Mouse (Mus musculus) T-helper 2 cell (primary cell): ENCODE results near the gene Tlx2.

Experiments used
- in situ Hi-C: fragments of 300-600 bp; cut with MboI, MseI; formaldehyde crosslinking; loops from one replicate; pipeline ENCODE4 v1.15.1; 2025; ENCODE audit warnings: high pct_unique_total_duplicates

Tlx2 gene

GRCm38 (mm10) chr6:83024421-83024820, 45.7 kb downstream of the Tlx2 start:
- in situ Hi-C loops: loop anchor here (25.0 kb wide), 1 partner anchor 963 kb away; no protein-coding TSS in a partner anchor

GRCm38 (mm10) chr6:83023786-83024185, 46.3 kb downstream of the Tlx2 start:
- in situ Hi-C loops: loop anchor here (25.0 kb wide), 1 partner anchor 964 kb away; no protein-coding TSS in a partner anchor

GRCm38 (mm10) chr6:83023008-83023407, 47.1 kb downstream of the Tlx2 start:
- in situ Hi-C loops: loop anchor here (25.0 kb wide), 1 partner anchor 964 kb away; no protein-coding TSS in a partner anchor

- in situ Hi-C loops: loop anchor here (25.0 kb wide), 1 partner anchor 966 kb away; no protein-coding TSS in a partner anchor
Measured at GRCm38 (mm10) chr6:83020836-83021593, 49.1 kb downstream of the Tlx2 start.

GRCm38 (mm10) chr6:83020121-83020520, 50.0 kb downstream of the Tlx2 start:
- in situ Hi-C loops: loop anchor here (25.0 kb wide), 1 partner anchor 967 kb away; no protein-coding TSS in a partner anchor

GRCm38 (mm10) chr6:83019044-83019443, 51.0 kb downstream of the Tlx2 start:
- in situ Hi-C loops: loop anchor here (25.0 kb wide), 1 partner anchor 968 kb away; no protein-coding TSS in a partner anchor
